In the genomic region with DNA sequence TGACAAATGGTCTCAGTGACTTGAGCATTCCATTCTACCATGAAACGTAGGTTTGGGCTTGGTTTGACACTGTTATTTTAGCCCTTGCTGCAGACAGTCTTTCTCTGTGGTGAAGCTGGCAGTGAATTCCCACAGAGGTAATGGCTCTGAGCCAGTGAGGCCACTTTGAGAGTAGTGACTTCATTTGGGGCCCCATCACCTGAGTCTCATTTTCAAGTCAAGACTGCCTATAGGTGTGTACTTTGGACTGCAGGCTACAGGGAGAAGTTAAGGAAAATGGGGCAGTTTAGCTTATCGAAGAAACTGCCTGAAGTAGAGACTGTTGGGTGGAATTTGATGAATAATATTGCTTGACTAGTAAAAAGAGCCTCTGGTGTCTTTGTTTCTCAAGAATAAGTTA, we compare ENCODE assay signal across 12 mouse cellular contexts.
"Had no signal": no experiment of that assay in that cellular context is flagged by ENCODE, and none has a peak within 500 bp of the region (broad histone marks: within the 10 kb centered on the region; RNA-seq: fewer than 3 reads in every experiment).

No protein-coding gene starts in this region.

- H3K27me3 ChIP-seq: liver, embryonic 15.5 days had no signal

- DNase-seq: kidney, adult 18-20 months; kidney, postnatal 10 days; kidney, postnatal 4 days; lung, adult 2 months; midbrain, embryonic 14.5 days; spleen, adult 18-20 months had no signal

- H3K4me2 ChIP-seq: liver, embryonic 11.5 days; liver, embryonic 15.5 days had no signal

- H3K27ac ChIP-seq: layer of hippocampus, adult 2 months; limb, embryonic 10.5 days; liver, embryonic 15.5 days; midbrain, embryonic 10.5 days had no signal

- H3K9me3 ChIP-seq: limb, embryonic 10.5 days; liver, embryonic 15.5 days; midbrain, embryonic 10.5 days had no signal

- H3K4me3 ChIP-seq: layer of hippocampus, adult 2 months; limb, embryonic 10.5 days; liver, embryonic 15.5 days; midbrain, embryonic 10.5 days; myocyte had no signal

- H3K9ac ChIP-seq: liver, embryonic 15.5 days had no signal
